Comparison of ENCODE assay signal across 19 mouse cellular contexts in genomic region chr4:101427886-101428680, GRCm38 (mm10). TPM values are rescaled to one million over a fixed set of nuclear protein-coding genes. Genes with fewer than 3 reads are reported as not detected.
A peak's percentile ranks its signal among the peaks of the same experiment; 100 is the strongest.
DNase-seq lines count a peak whose midpoint lies in the region; TF ChIP-seq lines count a peak whose summit lies in the region.
"Had no signal": no experiment of that assay in that cellular context is flagged by ENCODE, and none has a peak within 500 bp of the region (broad histone marks: within the 10 kb centered on the region; RNA-seq: fewer than 3 reads in every experiment).

No protein-coding gene starts in this region.

- peaks cover 18% of the 10 kb centered on the region for H3K4me1 ChIP-seq in liver, adult 2 months (ENCODE audit: control insufficient read depth, insufficient read depth, low read length)

- peaks cover 3% of the 10 kb centered on the region; the same call in 1 of the 2 replicates for H3K36me3 ChIP-seq in liver, adult 2 months (ENCODE audit: control insufficient read depth, insufficient read depth, low read length)
- H3K36me3 ChIP-seq: embryonic facial prominence, embryonic 15.5 days; hindbrain, embryonic 12.5 days had no signal

- peaks cover 18% of the 10 kb centered on the region; the same call in 1 of the 2 replicates for H3K79me2 ChIP-seq in liver, adult 2 months (ENCODE audit: control insufficient read depth, insufficient read depth, low read length)

- peak; percentile 52 for DNase-seq in kidney, adult 18-20 months
- DNase-seq in kidney, postnatal 4 days, result no peak
- DNase-seq in liver, adult 2 months (ENCODE audit: extremely low read depth, low read depth, low spot score), result peak; percentile 94
- DNase-seq in liver, result no peak
- DNase-seq in kidney, postnatal 10 days, result peak; percentile 30
- DNase-seq in kidney, postnatal 25 days, result peak; percentile 70 to 82
- no peak for DNase-seq in heart, postnatal 4 days
- DNase-seq in embryo, embryonic 10 days (ENCODE audit: low spot score), result no peak
- DNase-seq: adrenal gland, adult 2 months; adrenal gland, postnatal 25 days; cerebellum, postnatal 36 days; gastrocnemius, postnatal 36 days; heart, adult 11 months; heart, postnatal 36 days had no signal

- H3K4me3 ChIP-seq in liver, adult 2 months (ENCODE audit: insufficient read depth, low read depth, low read length), result no peak overlapping the region
- H3K4me3 ChIP-seq: embryonic facial prominence, embryonic 15.5 days; erythroblast, embryonic 14.5 days; forebrain, embryonic 10.5 days; heart, embryonic 13.5 days; hindbrain, embryonic 12.5 days had no signal

- peak overlapping the region; percentile 92 for H3K27ac ChIP-seq in liver, adult 2 months (replicated peaks; ENCODE audit: insufficient read depth, low read depth, low read length)
- H3K27ac ChIP-seq: embryonic facial prominence, embryonic 15.5 days; forebrain, embryonic 10.5 days; heart, embryonic 13.5 days; hindbrain, embryonic 12.5 days had no signal

- 35% methylated on average over 11 of the region's 11 CpGs for WGBS in liver, adult 2 months

- no peaks in the 10 kb centered on the region for H3K27me3 ChIP-seq in liver, adult 2 months (ENCODE audit: control insufficient read depth, insufficient read depth, low read length)
- H3K27me3 ChIP-seq: embryonic facial prominence, embryonic 15.5 days; heart, embryonic 13.5 days; hindbrain, embryonic 12.5 days had no signal

- H3K9ac ChIP-seq in liver, adult 2 months (ENCODE audit: low read depth, low read length), result 0 out of 2 replicates have a peak overlapping the region, but pooled peaks have one; percentile 27
- H3K9ac ChIP-seq: embryonic facial prominence, embryonic 15.5 days; heart, embryonic 13.5 days; hindbrain, embryonic 12.5 days had no signal

- TF ChIP-seq CTCF in liver, adult 2 months (IDR thresholded peaks at IDR 0.05; ENCODE audit: low read depth, low read length), result no peak

- TF ChIP-seq POLR2A in liver, adult 2 months (IDR thresholded peaks at IDR 0.05; ENCODE audit: extremely low read depth, insufficient read depth, low read length), result no peak

RNA-seq across cellular contexts. Expression of gene Ak4, which starts 9.0 kb away (rescaled TPM):
- 55.7 and 58.7 TPM in 2 replicates for total RNA-seq in liver, adult 2 months (2014; rRNA removed)
- polyA plus RNA-seq in liver, adult 2 months (2012; rRNA removed), result 14.7 and 16.0 TPM in 2 replicates
- total RNA-seq in heart, postnatal 4 days (2021), result 10 to 100 TPM; 16.2 to 17.4 TPM

Comparison
In these comparisons a context has a peak if more than half of its experiments do, and no peak if none do; other contexts are left out.
1. DNase-seq: peak in kidney, adult 18-20 months (single experiment), liver, adult 2 months (single experiment), kidney, postnatal 10 days (single experiment) and kidney, postnatal 25 days (2 of 2); none in kidney, postnatal 4 days (0 of 2), liver (single experiment), heart, postnatal 4 days (single experiment) and embryo, embryonic 10 days (single experiment).